Mouse (Mus musculus): ENCODE results near the gene Myo10. TPM values are rescaled to one million over a fixed set of nuclear protein-coding genes. Genes with fewer than 3 reads are reported as not detected.

Myo10 gene
- polyA plus RNA-seq, 1 experiment from 2014 or later, result 42.5 TPM

GRCm38 (mm10) chr15:25589916-25590315, 32.4 kb upstream of the Myo10 start:
- H3K27me3 ChIP-seq, result no peaks in the 10 kb centered on the region
- H3K9ac ChIP-seq (replicated peaks), result no peak overlapping the region
- no peaks in the 10 kb centered on the region for H3K36me3 ChIP-seq
- H3K4me1 ChIP-seq (replicated peaks), result peaks cover 17% of the 10 kb centered on the region
- ATAC-seq (ENCODE audit: insufficient number of reproducible peaks, insufficient read depth, low FRiP score, low TSS enrichment, low read depth), result no peak
- no peak overlapping the region for H3K4me3 ChIP-seq (replicated peaks)
- 86% methylated on average over 5 of the region's 5 CpGs for WGBS
- no peak overlapping the region for H3K27ac ChIP-seq
- H3K4me2 ChIP-seq, result no peak overlapping the region
- no peaks in the 10 kb centered on the region for H3K9me3 ChIP-seq

- ATAC-seq (ENCODE audit: insufficient number of reproducible peaks, insufficient read depth, low FRiP score, low TSS enrichment, low read depth), result no peak
- WGBS, result 76% methylated on average over 7 of the region's 7 CpGs
- Histone ChIP-seq H3K9me3 (no peaks in the 10 kb centered on the region), H3K9ac (replicated peaks) (no peak overlapping the region), H3K4me3 (replicated peaks) (no peak overlapping the region), H3K36me3 (no peaks in the 10 kb centered on the region), H3K4me2 (no peak overlapping the region), H3K27me3 (no peaks in the 10 kb centered on the region), H3K27ac (no peak overlapping the region), H3K4me1 (replicated peaks) (peaks cover 11% of the 10 kb centered on the region)
Measured at GRCm38 (mm10) chr15:25590891-25591290, 31.4 kb upstream of the Myo10 start.

GRCm38 (mm10) chr15:25591964-25592363, 30.4 kb upstream of the Myo10 start:
- 63% methylated on average over 4 of the region's 4 CpGs for WGBS
- Histone ChIP-seq H3K4me3 (replicated peaks) (no peak overlapping the region), H3K27ac (no peak overlapping the region)

GRCm38 (mm10) chr15:25593469-25594150, 28.7 kb upstream of the Myo10 start:
- 50% methylated on average over 7 of the region's 7 CpGs for WGBS
- no peak overlapping the region for H3K27ac ChIP-seq

More at GRCm38 (mm10) chr15:25591964-25592363, 30.4 kb upstream of the Myo10 start:
- H3K4me1 ChIP-seq (replicated peaks), result peaks cover 3% of the 10 kb centered on the region; the same call in 1 of the 2 replicates
- no peak overlapping the region for H3K9ac ChIP-seq (replicated peaks)
- no peaks in the 10 kb centered on the region for H3K9me3 ChIP-seq
- H3K27me3 ChIP-seq, result no peaks in the 10 kb centered on the region
- no peak overlapping the region for H3K4me2 ChIP-seq
- ATAC-seq (ENCODE audit: insufficient number of reproducible peaks, insufficient read depth, low FRiP score, low TSS enrichment, low read depth), result no peak
- no peaks in the 10 kb centered on the region for H3K36me3 ChIP-seq

GRCm38 (mm10) chr15:25598313-25598712, 24.0 kb upstream of the Myo10 start:
- no peak for ATAC-seq (ENCODE audit: insufficient number of reproducible peaks, insufficient read depth, low FRiP score, low TSS enrichment, low read depth)
- H3K4me3 ChIP-seq (replicated peaks), result no peak overlapping the region
- no peaks in the 10 kb centered on the region for H3K9me3 ChIP-seq
- no peak overlapping the region for H3K27ac ChIP-seq
- H3K36me3 ChIP-seq, result no peaks in the 10 kb centered on the region
- no peak overlapping the region for H3K9ac ChIP-seq (replicated peaks)
- 87% methylated on average over 5 of the region's 5 CpGs for WGBS
- H3K4me2 ChIP-seq, result no peak overlapping the region
- no peaks in the 10 kb centered on the region for H3K27me3 ChIP-seq
- peaks cover 8% of the 10 kb centered on the region for H3K4me1 ChIP-seq (replicated peaks)

More at GRCm38 (mm10) chr15:25593469-25594150, 28.7 kb upstream of the Myo10 start:
- H3K27me3 ChIP-seq, result no peaks in the 10 kb centered on the region
- H3K36me3 ChIP-seq, result no peaks in the 10 kb centered on the region
- H3K9ac ChIP-seq (replicated peaks), result no peak overlapping the region
- no peak overlapping the region for H3K4me3 ChIP-seq (replicated peaks)
- no peaks in the 10 kb centered on the region for H3K9me3 ChIP-seq
- H3K4me1 ChIP-seq (replicated peaks), result peaks cover 1% of the 10 kb centered on the region; the same call in 1 of the 2 replicates
- no peak for ATAC-seq (ENCODE audit: insufficient number of reproducible peaks, insufficient read depth, low FRiP score, low TSS enrichment, low read depth)
- H3K4me2 ChIP-seq, result no peak overlapping the region

GRCm38 (mm10) chr15:25602306-25602705, 20.0 kb upstream of the Myo10 start:
- H3K4me1 ChIP-seq (replicated peaks), result peaks cover 11% of the 10 kb centered on the region
- H3K9me3 ChIP-seq, result peaks cover 4% of the 10 kb centered on the region; the same call in 1 of the 2 replicates
- no peak overlapping the region for H3K4me3 ChIP-seq (replicated peaks)
- no peak overlapping the region for H3K27ac ChIP-seq
- H3K36me3 ChIP-seq, result no peaks in the 10 kb centered on the region
- WGBS, result 56% methylated on average over 8 of the region's 8 CpGs
- H3K27me3 ChIP-seq, result no peaks in the 10 kb centered on the region
- H3K9ac ChIP-seq (replicated peaks), result no peak overlapping the region
- H3K4me2 ChIP-seq, result no peak overlapping the region
- ATAC-seq (ENCODE audit: insufficient number of reproducible peaks, insufficient read depth, low FRiP score, low TSS enrichment, low read depth), result no peak

- peaks cover 11% of the 10 kb centered on the region for H3K4me1 ChIP-seq (replicated peaks)
- peaks cover 4% of the 10 kb centered on the region; the same call in 1 of the 2 replicates for H3K9me3 ChIP-seq
- H3K27me3 ChIP-seq, result no peaks in the 10 kb centered on the region
- no peak overlapping the region for H3K4me3 ChIP-seq (replicated peaks)
- 28% methylated on average over 6 of the region's 6 CpGs for WGBS
- H3K9ac ChIP-seq (replicated peaks), result no peak overlapping the region
- no peak overlapping the region for H3K4me2 ChIP-seq
- no peaks in the 10 kb centered on the region for H3K36me3 ChIP-seq
- no peak for ATAC-seq (ENCODE audit: insufficient number of reproducible peaks, insufficient read depth, low FRiP score, low TSS enrichment, low read depth)
- H3K27ac ChIP-seq, result no peak overlapping the region
Measured at GRCm38 (mm10) chr15:25603286-25603685, 19.0 kb upstream of the Myo10 start.

GRCm38 (mm10) chr15:25604231-25604630, 18.1 kb upstream of the Myo10 start:
- H3K9me3 ChIP-seq, result peaks cover 4% of the 10 kb centered on the region; the same call in 1 of the 2 replicates
- no peak for ATAC-seq (ENCODE audit: insufficient number of reproducible peaks, insufficient read depth, low FRiP score, low TSS enrichment, low read depth)
- no peak overlapping the region for H3K4me3 ChIP-seq (replicated peaks)
- H3K36me3 ChIP-seq, result no peaks in the 10 kb centered on the region
- 0 out of 2 replicates have a peak, but pooled peaks cover 4% of the 10 kb centered on the region for H3K27me3 ChIP-seq
- no peak overlapping the region for H3K27ac ChIP-seq
- peaks cover 11% of the 10 kb centered on the region for H3K4me1 ChIP-seq (replicated peaks)
- H3K9ac ChIP-seq (replicated peaks), result no peak overlapping the region
- H3K4me2 ChIP-seq, result no peak overlapping the region
- 47% methylated on average over 1 of the region's 1 CpGs for WGBS

- 77% methylated on average over 4 of the region's 4 CpGs for WGBS
- Histone ChIP-seq H3K9ac (replicated peaks) (no peak overlapping the region), H3K4me3 (replicated peaks) (no peak overlapping the region), H3K27ac (no peak overlapping the region), H3K4me1 (replicated peaks) (peaks cover 11% of the 10 kb centered on the region), H3K9me3 (peaks cover 4% of the 10 kb centered on the region; the same call in 1 of the 2 replicates), H3K4me2 (no peak overlapping the region), H3K36me3 (no peaks in the 10 kb centered on the region), H3K27me3 (0 out of 2 replicates have a peak, but pooled peaks cover 4% of the 10 kb centered on the region)
- ATAC-seq (ENCODE audit: insufficient number of reproducible peaks, insufficient read depth, low FRiP score, low TSS enrichment, low read depth), result no peak
Measured at GRCm38 (mm10) chr15:25605376-25605775, 16.9 kb upstream of the Myo10 start.

GRCm38 (mm10) chr15:25608742-25609141, 13.6 kb upstream of the Myo10 start:
- H3K4me3 ChIP-seq (replicated peaks), result no peak overlapping the region
- no peak overlapping the region for H3K27ac ChIP-seq
- no peak overlapping the region for H3K9ac ChIP-seq (replicated peaks)
- ATAC-seq (ENCODE audit: insufficient number of reproducible peaks, insufficient read depth, low FRiP score, low TSS enrichment, low read depth), result no peak
- 0 out of 2 replicates have a peak, but pooled peaks cover 4% of the 10 kb centered on the region for H3K27me3 ChIP-seq
- 69% methylated on average over 3 of the region's 3 CpGs for WGBS
- no peaks in the 10 kb centered on the region for H3K36me3 ChIP-seq
- no peaks in the 10 kb centered on the region for H3K4me1 ChIP-seq (replicated peaks)
- peaks cover 4% of the 10 kb centered on the region; the same call in 1 of the 2 replicates for H3K9me3 ChIP-seq
- no peak overlapping the region for H3K4me2 ChIP-seq

- Histone ChIP-seq H3K4me3 (replicated peaks) (no peak overlapping the region), H3K36me3 (no peaks in the 10 kb centered on the region), H3K9ac (replicated peaks) (no peak overlapping the region), H3K27ac (no peak overlapping the region), H3K9me3 (peaks cover 2% of the 10 kb centered on the region; the same call in 1 of the 2 replicates), H3K4me2 (no peak overlapping the region), H3K4me1 (replicated peaks) (no peaks in the 10 kb centered on the region), H3K27me3 (0 out of 2 replicates have a peak, but pooled peaks cover 4% of the 10 kb centered on the region)
- 69% methylated on average over 10 of the region's 10 CpGs for WGBS
- no peak for ATAC-seq (ENCODE audit: insufficient number of reproducible peaks, insufficient read depth, low FRiP score, low TSS enrichment, low read depth)
Measured at GRCm38 (mm10) chr15:25609253-25609652, 13.1 kb upstream of the Myo10 start.
